Mouse (Mus musculus) hindbrain, postnatal 0 days (tissue): Measurements from ENCODE around the gene Agbl5. TPM values are rescaled to one million over a fixed set of nuclear protein-coding genes. Genes with fewer than 3 reads are reported as not detected.

Experiments
- ATAC-seq: fragments of 200-750 bp; cut with Nextera tagmentation; 2 replicates; pipeline ENCODE4 v1.8.0; 2017; ENCODE audit warnings: mild to moderate bottlenecking, moderate TSS enrichment, moderate library complexity
- DNase-seq: peaks from one replicate; pipeline ENCODE4 v3.0.0-alpha.2; 2015; ENCODE audit warnings: low spot score
- H3K27ac ChIP-seq: fragments of 300-500 bp; sonication (generic); 2 replicates; pipeline ENCODE4 v1.5.1; 2014; ENCODE audit warnings: mild to moderate bottlenecking
- H3K27me3 ChIP-seq: fragments of 300-500 bp; sonication (generic); 2 replicates; pipeline ENCODE4 v1.6.1; 2014; ENCODE audit warnings: low read length, mixed read lengths; ENCODE audit not compliant: insufficient read depth
- H3K36me3 ChIP-seq: fragments of 300-500 bp; sonication (generic); 2 replicates; pipeline ENCODE4 v1.6.1; 2014; ENCODE audit warnings: low read length, mixed read lengths; ENCODE audit not compliant: insufficient read depth
- H3K4me1 ChIP-seq: fragments of 300-500 bp; sonication (generic); 2 replicates; pipeline ENCODE4 v1.6.1; 2014; ENCODE audit warnings: antibody characterized with exemption, low read length, mixed read lengths; ENCODE audit not compliant: insufficient read depth
- H3K4me2 ChIP-seq: fragments of 300-500 bp; sonication (generic); 2 replicates; pipeline ENCODE4 v1.6.1; 2014; ENCODE audit warnings: low read depth, mild to moderate bottlenecking, low read length, moderate library complexity, mixed read lengths
- H3K4me3 ChIP-seq: fragments of 300-500 bp; sonication (generic); 2 replicates; pipeline ENCODE4 v1.5.1; 2014; ENCODE audit warnings: low read length
- H3K9ac ChIP-seq: fragments of 300-500 bp; sonication (generic); replicated peaks from 2 replicates; pipeline ENCODE4 v1.6.1; 2014; ENCODE audit warnings: mild to moderate bottlenecking, low read length, moderate library complexity, mixed read lengths
- H3K9me3 ChIP-seq: fragments of 300-500 bp; sonication (generic); 2 replicates; pipeline ENCODE4 v1.6.1; 2016; ENCODE audit warnings: low read length, mixed read lengths
- CTCF ChIP-seq: IDR thresholded peaks from 2 replicates; pipeline ENCODE4 v1.5.1; 2016; ENCODE audit warnings: antibody characterized with exemption, control low read depth, low read depth
- WGBS: fragments of 180-500 bp; shearing (Covaris S2); extraction: QIAGEN DNeasy Blood & Tissue Kit; methylation state at CpG from one replicate; pipeline ENCODE4 v1.1.7; 2014; 5-methylcytosine and 5-hydroxymethylcytosine counted together
- polyA plus RNA-seq: library from polyadenylated mRNA; unstranded; fragments of >200 nt; fragmentation: Nextera tagmentation; extraction: Ambion mirVana; gene quantifications from 2 replicates; pipeline ENCODE4 v1.2.1, GENCODE M21; 2015
- total RNA-seq: library from RNA; depleted of rRNA; stranded (reverse); fragments of >200 nt; gene quantifications from 2 replicates; pipeline ENCODE4 v1.2.3, GENCODE M21; 2014

Agbl5 gene
- total and polyA plus RNA-seq, 2 experiments from 2014 or later: 18.0 to 58.7 TPM

DNA sequence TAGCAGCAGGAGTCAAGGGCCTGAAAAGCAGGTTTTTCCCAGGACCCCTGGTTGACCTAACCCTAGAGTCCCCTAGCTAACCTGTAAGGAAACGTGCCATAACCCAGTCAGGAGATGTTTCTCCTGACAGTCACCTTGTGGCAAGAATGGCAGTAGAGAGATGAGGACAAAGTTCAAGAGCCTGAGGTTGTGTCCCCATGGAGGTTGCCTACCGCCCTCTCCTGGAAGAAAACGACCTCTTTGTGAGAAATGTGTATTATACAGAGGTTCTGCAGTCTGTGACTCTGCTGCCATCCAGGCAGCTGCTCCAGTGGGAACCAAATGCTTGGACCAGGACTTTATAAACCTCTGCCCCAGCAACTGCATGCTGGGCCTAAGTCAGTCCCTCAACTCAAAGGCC, 32.8 kb upstream of the Agbl5 start:
- WGBS: 51% methylated on average over 3 of the region's 3 CpGs
- Histone ChIP-seq H3K27me3 (no peaks in the 10 kb centered on the region), H3K9me3 (no peaks in the 10 kb centered on the region), H3K4me2 (no peak overlapping the region), H3K4me3 (no peak overlapping the region), H3K9ac (no peak overlapping the region), H3K36me3 (no peaks in the 10 kb centered on the region), H3K4me1 (no peaks in the 10 kb centered on the region), H3K27ac (no peak overlapping the region)
- ATAC-seq (no peak), DNase-seq (no peak)
- no peak for TF ChIP-seq CTCF

DNA sequence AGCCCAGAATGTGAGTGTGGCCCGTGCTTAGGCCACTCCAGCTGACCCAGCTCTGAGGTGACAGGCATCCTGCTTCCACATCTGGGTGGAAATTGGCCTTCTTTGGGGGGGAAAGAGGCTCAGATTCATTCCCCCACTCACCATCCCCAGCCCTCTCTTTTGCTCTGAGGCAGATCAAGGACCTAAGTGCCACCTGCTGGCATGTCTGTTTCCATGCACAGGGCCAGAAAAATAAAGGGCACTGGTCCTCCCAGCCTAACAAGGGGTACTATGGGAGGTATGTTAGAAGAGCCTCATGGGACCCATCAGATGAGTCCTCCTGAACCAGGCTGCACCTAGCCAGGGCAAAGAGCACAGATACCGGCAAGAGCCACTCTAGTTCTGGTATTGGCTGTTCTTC, 32.4 kb upstream of the Agbl5 start:
- no peak for DNase-seq
- ATAC-seq: no peak
- Histone ChIP-seq H3K27me3 (no peaks in the 10 kb centered on the region), H3K9me3 (no peaks in the 10 kb centered on the region), H3K27ac (no peak overlapping the region), H3K4me2 (no peak overlapping the region), H3K36me3 (no peaks in the 10 kb centered on the region), H3K9ac (no peak overlapping the region), H3K4me1 (no peaks in the 10 kb centered on the region), H3K4me3 (no peak overlapping the region)
- peak; percentile 49; the same call in 1 of the 2 replicates for TF ChIP-seq CTCF
- WGBS: 84% methylated on average over 2 of the region's 2 CpGs

DNA sequence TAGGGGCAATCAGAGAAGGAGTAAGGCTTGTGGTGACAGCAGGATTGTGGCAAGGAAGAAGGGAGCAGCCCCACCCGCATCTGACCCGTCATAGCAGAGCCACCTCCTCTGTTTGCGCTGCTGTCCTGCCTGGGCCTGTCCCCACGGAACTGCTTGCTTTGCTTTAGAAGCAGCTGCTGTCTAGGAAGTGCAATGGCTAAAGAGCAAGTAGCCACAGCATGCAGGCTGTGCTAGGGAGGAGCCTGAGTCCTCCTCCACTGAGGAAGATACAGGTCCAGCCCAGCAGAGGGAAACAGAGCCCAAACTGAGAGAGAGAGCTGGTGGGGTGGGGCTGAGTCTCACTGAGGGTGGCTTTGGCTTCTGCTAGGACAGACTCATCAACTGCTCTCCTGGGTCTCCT, 24.6 kb upstream of the Agbl5 start:
- Histone ChIP-seq H3K4me1 (no peaks in the 10 kb centered on the region), H3K9me3 (no peaks in the 10 kb centered on the region), H3K36me3 (peaks cover 18% of the 10 kb centered on the region), H3K4me2 (no peak overlapping the region), H3K9ac (no peak overlapping the region), H3K27ac (no peak overlapping the region), H3K27me3 (no peaks in the 10 kb centered on the region), H3K4me3 (no peak overlapping the region)
- TF ChIP-seq CTCF: peak; percentile 34
- DNase-seq (no peak), ATAC-seq (peak; percentile 55; the same call in 1 of the 2 replicates)
- 39% methylated on average over 4 of the region's 4 CpGs for WGBS

DNA sequence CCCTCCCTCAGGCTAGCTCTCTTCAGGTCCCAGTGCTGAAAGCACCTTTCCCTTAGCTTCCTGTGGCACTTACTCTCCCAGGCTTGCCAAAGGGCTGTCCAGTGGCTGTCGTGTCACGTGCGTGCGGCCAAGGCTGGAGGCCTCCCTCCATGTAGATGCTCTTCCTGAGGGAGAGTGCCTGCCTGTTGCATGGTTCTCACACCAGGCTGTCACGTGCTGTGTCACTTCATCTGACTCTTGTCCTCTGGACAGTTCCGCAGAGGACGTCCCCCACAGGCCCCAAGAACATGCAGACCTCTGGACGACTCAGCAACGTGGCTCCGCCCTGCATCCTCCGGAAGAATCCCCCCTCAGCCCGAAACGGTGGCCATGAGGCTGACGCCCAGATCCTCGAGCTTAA, 24.2 kb upstream of the Agbl5 start:
- Histone ChIP-seq H3K27me3 (no peaks in the 10 kb centered on the region), H3K9ac (no peak overlapping the region), H3K36me3 (peaks cover 18% of the 10 kb centered on the region), H3K9me3 (no peaks in the 10 kb centered on the region), H3K4me2 (no peak overlapping the region), H3K27ac (no peak overlapping the region), H3K4me3 (no peak overlapping the region), H3K4me1 (no peaks in the 10 kb centered on the region)
- ATAC-seq: peak; percentile 4; the same call in 1 of the 2 replicates
- no peak for DNase-seq
- 45% methylated on average over 15 of the region's 15 CpGs for WGBS
- no peak for TF ChIP-seq CTCF

DNA sequence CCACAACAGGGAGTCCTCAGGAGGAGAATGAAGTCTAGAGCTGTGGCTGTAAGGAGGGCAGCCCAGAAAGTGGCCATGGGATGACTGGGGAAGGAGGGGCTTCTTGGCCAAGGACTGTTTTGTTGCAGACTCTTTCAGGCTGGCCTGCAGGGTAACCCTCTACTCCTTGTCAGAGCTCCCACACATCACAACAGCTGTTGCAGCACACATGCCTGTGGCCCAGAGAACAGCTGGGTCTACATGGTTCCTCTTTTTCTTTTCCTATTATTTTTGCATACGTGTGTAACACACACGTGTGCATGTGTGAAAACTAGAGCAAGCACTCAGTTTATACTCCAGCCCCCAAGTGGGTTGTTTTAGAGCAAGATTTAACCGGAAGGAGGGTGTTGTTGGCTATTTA, 21.6 kb upstream of the Agbl5 start:
- H3K9ac ChIP-seq: no peak overlapping the region
- no peaks in the 10 kb centered on the region for H3K9me3 ChIP-seq
- ATAC-seq (no peak), DNase-seq (no peak)
- TF ChIP-seq CTCF: no peak
- no peaks in the 10 kb centered on the region for H3K27me3 ChIP-seq
- H3K4me3 ChIP-seq: no peak overlapping the region
- 94% methylated on average over 3 of the region's 3 CpGs for WGBS
- peaks cover 28% of the 10 kb centered on the region for H3K36me3 ChIP-seq
- H3K4me1 ChIP-seq: 0 out of 2 replicates have a peak, but pooled peaks cover 5% of the 10 kb centered on the region
- no peak overlapping the region for H3K27ac ChIP-seq
- no peak overlapping the region for H3K4me2 ChIP-seq

DNA sequence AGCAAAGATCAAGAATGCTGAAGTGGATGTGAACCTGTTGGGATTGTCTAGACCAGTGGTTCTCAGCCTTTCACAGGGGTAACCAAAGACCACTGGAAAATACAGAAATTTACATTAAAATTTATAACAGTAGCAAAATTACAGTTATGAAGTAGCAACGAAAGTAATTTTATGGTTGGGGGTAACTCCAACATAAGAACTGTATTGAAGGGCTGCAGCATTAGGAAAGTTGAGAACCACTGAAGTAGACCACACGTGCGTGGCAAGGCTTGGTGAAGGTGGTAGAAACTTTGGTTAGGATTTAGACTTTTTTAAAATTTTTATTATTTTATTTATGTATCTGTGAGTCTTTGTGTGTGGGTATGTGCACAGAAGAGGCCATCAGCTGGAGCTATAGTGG, 20.8 kb upstream of the Agbl5 start, which contains the start of gene Tmem214:
Gene Tmem214 (plus strand): TSS at position 301 of the 400 bp plus-strand sequence.
- no peaks in the 10 kb centered on the region for H3K9me3 ChIP-seq
- H3K27ac ChIP-seq: no peak within 1 kb of the TSS
- ATAC-seq (no peak), DNase-seq (no peak)
- peak within 1 kb of the TSS; percentile 82; the same call in 1 of the 2 replicates for H3K4me2 ChIP-seq
- 95% methylated on average over 3 of the region's 3 CpGs for WGBS
- no peak within 1 kb of the TSS for H3K4me3 ChIP-seq
- H3K36me3 ChIP-seq: peaks cover 34% of the 10 kb centered on the region
- no peak within 1 kb of the TSS; the same call in 1 of the 2 replicates for H3K9ac ChIP-seq
- no peaks in the 10 kb centered on the region for H3K27me3 ChIP-seq
- H3K4me1 ChIP-seq: 0 out of 2 replicates have a peak, but pooled peaks cover 5% of the 10 kb centered on the region
- TF ChIP-seq CTCF: no peak

DNA sequence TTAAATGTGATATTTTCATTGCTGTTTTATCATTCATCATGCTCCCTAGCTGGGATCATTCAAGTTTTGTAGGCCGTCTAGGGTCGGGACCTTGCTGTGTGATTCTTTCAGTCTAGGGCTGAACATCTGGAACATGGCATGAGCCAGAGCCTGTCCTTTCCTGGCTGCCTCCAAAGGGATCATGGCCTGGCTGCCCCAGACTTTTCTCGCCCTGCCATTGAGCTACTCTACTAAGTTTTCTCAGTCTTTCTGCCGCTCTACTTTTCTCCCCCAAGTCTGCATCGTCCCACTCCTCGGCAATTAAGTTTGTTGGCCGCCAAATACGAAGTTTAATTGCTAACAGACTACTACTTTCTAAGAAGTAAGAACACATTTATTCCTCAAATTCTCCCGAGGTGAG, 19.5 kb upstream of the Agbl5 start:
- Histone ChIP-seq H3K9me3 (no peaks in the 10 kb centered on the region), H3K9ac (peak overlapping the region; percentile 91), H3K27ac (peak overlapping the region; percentile 78; the same call in 1 of the 2 replicates), H3K27me3 (no peaks in the 10 kb centered on the region), H3K4me1 (0 out of 2 replicates have a peak, but pooled peaks cover 5% of the 10 kb centered on the region), H3K36me3 (peaks cover 38% of the 10 kb centered on the region), H3K4me3 (peak overlapping the region; percentile 87), H3K4me2 (peak overlapping the region; percentile 82)
- TF ChIP-seq CTCF: no peak
- peak; percentile 10; the same call in 1 of the 2 replicates for ATAC-seq
- DNase-seq: no peak
- 17% methylated on average over 9 of the region's 9 CpGs for WGBS
